ENCODE assay signal across 29 mouse cellular contexts in the genomic region with DNA sequence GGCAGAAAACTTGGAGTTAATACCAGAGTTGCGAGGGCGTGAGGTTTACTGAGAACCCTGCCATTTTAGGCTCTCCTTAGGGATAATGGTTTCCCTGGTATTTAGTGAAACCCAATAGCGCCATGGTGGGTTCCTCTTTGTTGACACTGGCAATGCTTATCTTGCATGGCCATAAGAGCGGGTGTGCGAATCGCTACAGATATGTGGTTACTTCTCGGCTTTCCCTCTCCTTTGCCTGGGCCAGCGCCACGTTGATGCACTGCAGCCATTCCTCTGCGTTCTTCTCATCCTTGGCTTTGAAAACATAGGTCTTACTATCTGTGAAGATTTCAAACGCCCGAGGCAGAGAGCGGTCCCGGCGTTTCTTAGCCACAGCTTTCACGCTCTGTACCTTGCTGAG.
"Had no signal": no experiment of that assay in that cellular context is flagged by ENCODE, and none has a peak within 500 bp of the region (broad histone marks: within the 10 kb centered on the region; RNA-seq: fewer than 3 reads in every experiment).

No protein-coding gene starts in this region.

- H3K9me3 ChIP-seq: limb, embryonic 10.5 days; limb, embryonic 12.5 days; limb, embryonic 13.5 days; limb, embryonic 15.5 days; liver, embryonic 12.5 days; liver, embryonic 13.5 days; liver, embryonic 15.5 days; lung, embryonic 15.5 days; midbrain, embryonic 10.5 days; midbrain, embryonic 12.5 days; midbrain, embryonic 13.5 days; midbrain, embryonic 15.5 days had no signal

- H3K27ac ChIP-seq: limb, embryonic 10.5 days; limb, embryonic 12.5 days; limb, embryonic 13.5 days; limb, embryonic 15.5 days; liver, embryonic 12.5 days; liver, embryonic 13.5 days; liver, embryonic 14.5 days; liver, embryonic 15.5 days; lung, embryonic 15.5 days; macrophage; midbrain, embryonic 10.5 days; midbrain, embryonic 12.5 days; midbrain, embryonic 13.5 days; midbrain, embryonic 15.5 days had no signal

- H3K27me3 ChIP-seq: limb, embryonic 12.5 days; limb, embryonic 13.5 days; limb, embryonic 15.5 days; liver, embryonic 12.5 days; liver, embryonic 13.5 days; liver, embryonic 15.5 days; lung, embryonic 15.5 days; megakaryocyte, embryonic 14.5 days; midbrain, embryonic 12.5 days; midbrain, embryonic 13.5 days; midbrain, embryonic 15.5 days had no signal

- ATAC-seq: liver, embryonic 12.5 days; liver, postnatal 0 days; lung, postnatal 0 days; midbrain, embryonic 13.5 days; midbrain, embryonic 15.5 days; midbrain, embryonic 16.5 days had no signal

- H3K4me1 ChIP-seq: limb, embryonic 10.5 days; limb, embryonic 12.5 days; liver, embryonic 12.5 days; liver, embryonic 13.5 days; liver, embryonic 15.5 days; lung, embryonic 15.5 days; megakaryocyte, embryonic 14.5 days; midbrain, embryonic 10.5 days; midbrain, embryonic 12.5 days; midbrain, embryonic 13.5 days; midbrain, embryonic 15.5 days had no signal

- H3K9ac ChIP-seq: limb, embryonic 12.5 days; limb, embryonic 13.5 days; limb, embryonic 15.5 days; liver, embryonic 12.5 days; liver, embryonic 13.5 days; liver, embryonic 14.5 days; liver, embryonic 15.5 days; liver, postnatal 0 days; lung, embryonic 14.5 days; lung, embryonic 15.5 days; midbrain, embryonic 12.5 days; midbrain, embryonic 13.5 days; midbrain, embryonic 15.5 days had no signal

- DNase-seq: left cerebral cortex, postnatal 4 days; liver; liver, embryonic 13.5 days; liver, postnatal 0 days; lung, adult 18-20 months; lung, adult 2 months; lung, embryonic 14.5 days; lung, postnatal 10 days; lung, postnatal 14 days; lung, postnatal 36 days; lung, postnatal 4 days; midbrain, embryonic 14.5 days had no signal

- H3K4me3 ChIP-seq: limb, embryonic 10.5 days; limb, embryonic 12.5 days; limb, embryonic 13.5 days; limb, embryonic 15.5 days; liver, embryonic 12.5 days; liver, embryonic 13.5 days; liver, embryonic 15.5 days; lung, embryonic 15.5 days; megakaryocyte, embryonic 14.5 days; midbrain, embryonic 10.5 days; midbrain, embryonic 12.5 days; midbrain, embryonic 13.5 days; midbrain, embryonic 15.5 days; myocyte had no signal

- H3K36me3 ChIP-seq: limb, embryonic 10.5 days; limb, embryonic 12.5 days; limb, embryonic 13.5 days; limb, embryonic 15.5 days; liver, embryonic 12.5 days; liver, embryonic 13.5 days; liver, embryonic 15.5 days; lung, embryonic 15.5 days; midbrain, embryonic 10.5 days; midbrain, embryonic 12.5 days; midbrain, embryonic 13.5 days; midbrain, embryonic 15.5 days had no signal
